Mouse (Mus musculus) heart, postnatal 0 days (tissue): ENCODE measurements at regions not wholly inside any gene's neighbourhood (a gene's known extent, or its start where the extent isn't known, plus 50 kb on each side); places are given as distances from the start of the nearest gene placed in this dataset.

Experiments used
- CTCF ChIP-seq: IDR thresholded peaks from 2 replicates; pipeline ENCODE4 v1.5.1; 2016; ENCODE audit warnings: antibody characterized with exemption, control low read depth, low read depth
- EP300 ChIP-seq: IDR thresholded peaks from 2 replicates; pipeline ENCODE4 v1.6.1; 2016; ENCODE audit warnings: antibody characterized with exemption, low read depth

DNA sequence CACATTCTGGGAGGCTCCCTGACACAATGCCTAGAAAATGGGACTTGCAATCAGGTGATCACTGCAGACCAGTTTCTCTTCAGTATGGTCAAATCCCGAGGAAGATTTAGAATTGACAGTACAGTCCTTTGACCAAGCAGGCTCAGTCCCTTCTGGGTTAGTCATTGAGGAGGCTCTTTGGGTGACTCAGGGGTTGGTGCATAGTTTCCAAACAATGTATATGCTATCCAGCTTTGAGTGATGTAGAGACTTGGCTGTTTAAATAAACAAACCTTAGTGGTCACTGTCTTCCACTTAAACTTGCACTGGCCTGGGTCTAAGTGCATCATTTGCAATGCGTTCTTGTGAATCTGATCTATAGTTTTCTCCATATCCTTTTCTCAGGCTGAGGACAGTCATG is 144.0 kb upstream of the Ptbp2 start:
- TF ChIP-seq CTCF (no peak), EP300 (no peak)
